Mouse (Mus musculus) lung, embryonic 14.5 days (tissue): ENCODE results near the gene Gm17018. TPM values are rescaled to one million over a fixed set of nuclear protein-coding genes. Genes with fewer than 3 reads are reported as not detected.
A peak's percentile ranks its signal among the peaks of the same experiment; 100 is the strongest.

Experiments
- ATAC-seq: fragments of 200-750 bp; cut with Nextera tagmentation; 2 replicates; pipeline ENCODE4 v1.8.0; 2017; ENCODE audit warnings: mild to moderate bottlenecking, moderate TSS enrichment, moderate library complexity; ENCODE audit not compliant: insufficient read depth
- DNase-seq: peaks from one replicate; pipeline ENCODE4 v3.0.0-alpha.2; 2015
- H3K27ac ChIP-seq: fragments of 300-500 bp; sonication (generic); 2 replicates; pipeline ENCODE4 v1.5.1; 2014; ENCODE audit warnings: low read depth, mild to moderate bottlenecking, moderate library complexity
- H3K27me3 ChIP-seq: fragments of 300-500 bp; sonication (generic); 2 replicates; pipeline ENCODE4 v1.6.1; 2014; ENCODE audit warnings: low read length, control low read depth; ENCODE audit not compliant: insufficient read depth
- H3K36me3 ChIP-seq: fragments of 300-500 bp; sonication (generic); 2 replicates; pipeline ENCODE4 v1.6.1; 2014; ENCODE audit warnings: control low read depth; ENCODE audit not compliant: insufficient read depth
- H3K4me1 ChIP-seq: fragments of 300-500 bp; sonication (generic); 2 replicates; pipeline ENCODE4 v1.6.1; 2014; ENCODE audit warnings: antibody characterized with exemption, control low read depth; ENCODE audit not compliant: insufficient read depth
- H3K4me2 ChIP-seq: fragments of 300-500 bp; sonication (generic); 2 replicates; pipeline ENCODE4 v1.6.1; 2014; ENCODE audit warnings: mild to moderate bottlenecking
- H3K4me3 ChIP-seq: fragments of 300-500 bp; sonication (generic); 2 replicates; pipeline ENCODE4 v1.5.1; 2014; ENCODE audit warnings: low read depth, low read length
- H3K9ac ChIP-seq: fragments of 300-500 bp; sonication (generic); 2 replicates; pipeline ENCODE4 v1.6.1; 2014
- H3K9me3 ChIP-seq: fragments of 300-500 bp; sonication (generic); 2 replicates; pipeline ENCODE4 v1.6.1; 2016; ENCODE audit warnings: low read depth, low read length, control low read depth
- CTCF ChIP-seq: IDR thresholded peaks from 2 replicates; pipeline ENCODE4 v1.5.1; 2016; ENCODE audit warnings: antibody characterized with exemption, low read depth
- WGBS: fragments of 180-500 bp; shearing (Covaris S2); extraction: QIAGEN DNeasy Blood & Tissue Kit; methylation state at CpG from one replicate; pipeline ENCODE4 v1.1.7; 2014; 5-methylcytosine and 5-hydroxymethylcytosine counted together
- polyA plus RNA-seq: library from polyadenylated mRNA; unstranded; fragments of >200 nt; fragmentation: Nextera tagmentation; extraction: Ambion mirVana; gene quantifications from 2 replicates; pipeline ENCODE4 v1.2.1, GENCODE M21; 2014

The Gm17018 gene
- polyA plus RNA-seq, 1 experiment from 2014 or later: 48.0 TPM

DNA sequence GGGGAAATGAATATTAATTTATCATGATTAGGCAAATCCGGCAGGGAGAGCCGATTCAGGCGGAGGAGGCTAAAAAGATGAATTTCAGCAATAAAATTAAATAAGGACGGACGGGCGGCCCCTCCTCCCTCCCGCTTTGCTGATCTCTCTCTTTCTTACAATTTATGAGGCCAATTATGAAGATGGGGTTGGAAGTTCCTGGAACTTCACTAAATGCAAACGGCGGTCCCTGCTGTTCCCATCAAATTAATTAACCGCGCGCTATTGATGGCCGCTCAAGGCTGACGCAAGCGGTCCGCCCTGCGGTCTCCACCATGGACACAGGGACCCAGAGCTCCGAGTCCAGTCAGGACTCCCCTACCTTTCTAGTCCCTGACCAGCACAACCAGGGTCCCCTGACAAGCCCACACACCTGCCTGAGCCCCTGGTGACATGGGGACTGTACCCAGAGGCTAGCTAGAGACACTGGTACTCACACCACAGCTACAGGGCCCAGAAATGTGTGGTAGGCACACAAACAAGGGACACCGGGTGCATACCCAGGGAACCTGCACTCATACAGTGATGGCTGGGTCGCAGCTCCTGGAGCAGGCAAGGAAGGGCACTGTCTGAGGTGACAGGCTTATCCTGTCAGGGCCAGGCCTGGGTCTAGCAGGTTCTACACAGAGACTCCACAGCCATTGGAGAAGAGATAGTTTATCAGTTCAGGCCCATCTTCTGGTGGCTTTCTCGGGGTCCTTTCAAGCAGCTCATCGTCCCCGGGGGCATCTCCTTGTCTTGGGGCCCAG, 11.1 kb upstream of the Gm17018 start:
- no peak overlapping the region for H3K4me2 ChIP-seq
- no peaks in the 10 kb centered on the region for H3K9me3 ChIP-seq
- no peak for ATAC-seq
- DNase-seq: no peak
- no peak overlapping the region for H3K27ac ChIP-seq
- 75% methylated on average over 23 of the region's 23 CpGs for WGBS
- peaks cover 11% of the 10 kb centered on the region; the same call in 1 of the 2 replicates for H3K27me3 ChIP-seq
- no peak overlapping the region for H3K4me3 ChIP-seq
- no peak for TF ChIP-seq CTCF
- 0 out of 2 replicates have a peak, but pooled peaks cover 4% of the 10 kb centered on the region for H3K4me1 ChIP-seq
- H3K9ac ChIP-seq: no peak overlapping the region
- peaks cover 20% of the 10 kb centered on the region for H3K36me3 ChIP-seq

DNA sequence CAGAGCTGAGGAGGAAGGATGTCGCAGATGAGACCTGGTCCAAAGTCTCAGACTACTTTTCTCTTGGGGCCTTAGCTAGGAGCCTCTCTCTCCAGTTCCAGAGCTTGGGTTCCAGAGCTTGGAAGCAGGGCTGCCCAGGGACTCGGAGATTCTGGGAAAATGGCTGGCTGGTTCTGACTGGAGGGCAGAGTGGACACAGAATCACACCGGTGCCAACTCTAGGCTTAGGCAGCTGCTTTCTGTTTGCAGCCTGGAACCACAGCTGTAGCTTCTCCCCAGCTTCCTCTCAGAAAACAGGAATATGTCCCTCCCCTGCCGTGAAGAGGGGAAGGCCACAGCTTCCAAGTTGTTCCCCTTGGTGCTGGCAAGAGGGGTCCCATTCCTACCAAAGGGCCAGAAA, 10.5 kb upstream of the Gm17018 start:
- Histone ChIP-seq H3K27me3 (peaks cover 11% of the 10 kb centered on the region; the same call in 1 of the 2 replicates), H3K36me3 (peaks cover 27% of the 10 kb centered on the region), H3K4me3 (no peak overlapping the region), H3K27ac (no peak overlapping the region), H3K4me2 (no peak overlapping the region), H3K9ac (no peak overlapping the region), H3K9me3 (no peaks in the 10 kb centered on the region), H3K4me1 (0 out of 2 replicates have a peak, but pooled peaks cover 4% of the 10 kb centered on the region)
- 60% methylated on average over 4 of the region's 4 CpGs for WGBS
- ATAC-seq (no peak), DNase-seq (no peak)
- TF ChIP-seq CTCF: no peak

- Histone ChIP-seq H3K4me3 (no peak overlapping the region), H3K9me3 (no peaks in the 10 kb centered on the region), H3K4me1 (0 out of 2 replicates have a peak, but pooled peaks cover 4% of the 10 kb centered on the region), H3K36me3 (peaks cover 40% of the 10 kb centered on the region), H3K4me2 (no peak overlapping the region), H3K27ac (peak overlapping the region; percentile 16; the same call in 1 of the 2 replicates), H3K27me3 (no peaks in the 10 kb centered on the region), H3K9ac (no peak overlapping the region)
- TF ChIP-seq CTCF: no peak
- ATAC-seq (peak; percentile 78), DNase-seq (peak; percentile 76)
- 40% methylated on average over 6 of the region's 6 CpGs for WGBS
Observed at GRCm38 (mm10) chr19:45552187-45552586, 8.2 kb upstream of the Gm17018 start.

GRCm38 (mm10) chr19:45554136-45554535, 6.3 kb upstream of the Gm17018 start:
- H3K9me3 ChIP-seq: no peaks in the 10 kb centered on the region
- H3K4me1 ChIP-seq: 0 out of 2 replicates have a peak, but pooled peaks cover 4% of the 10 kb centered on the region
- no peak overlapping the region for H3K9ac ChIP-seq
- no peak for DNase-seq
- WGBS: 83% methylated on average over 11 of the region's 11 CpGs
- H3K27ac ChIP-seq: no peak overlapping the region
- ATAC-seq: no peak
- peaks cover 44% of the 10 kb centered on the region for H3K36me3 ChIP-seq
- H3K4me2 ChIP-seq: no peak overlapping the region
- TF ChIP-seq CTCF: no peak
- H3K4me3 ChIP-seq: no peak overlapping the region
- H3K27me3 ChIP-seq: no peaks in the 10 kb centered on the region

DNA sequence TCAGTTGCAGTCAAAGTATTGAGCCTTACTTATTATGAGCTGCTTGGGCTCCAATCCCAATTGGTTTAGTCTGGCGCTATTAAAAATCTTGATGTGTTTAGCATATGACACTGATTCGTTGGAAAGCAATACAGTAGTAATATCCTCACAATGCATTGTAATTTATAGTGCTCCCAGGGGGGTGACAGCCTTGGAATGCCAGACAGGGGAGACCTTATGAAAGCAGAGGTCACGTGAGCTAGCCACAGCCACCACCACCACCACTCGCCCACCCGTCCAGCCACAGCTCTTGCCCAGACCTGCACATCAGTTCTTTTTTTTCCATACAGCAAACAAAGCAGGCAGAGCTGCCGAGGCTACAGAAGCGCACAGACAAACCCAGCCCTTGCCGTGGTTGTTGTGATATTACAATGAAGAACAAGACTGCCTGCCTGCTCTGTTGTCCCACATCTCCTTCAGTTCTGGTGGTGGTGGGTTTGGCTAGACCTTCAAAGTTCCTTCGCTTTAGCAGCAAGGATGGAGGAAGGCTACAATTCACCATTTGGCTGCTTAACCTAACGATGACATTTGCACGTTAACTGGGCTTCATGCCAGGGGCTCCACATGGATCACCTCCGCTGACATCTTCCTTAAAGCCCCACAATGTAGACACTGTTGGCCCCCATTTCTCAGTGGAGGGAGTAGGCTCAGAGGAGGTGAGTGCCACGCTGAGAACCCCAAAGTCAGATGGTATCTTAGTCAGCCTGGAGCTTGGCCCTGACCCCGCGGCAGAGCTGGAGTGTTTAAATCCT, 5.7 kb downstream of the Gm17018 start:
- ATAC-seq (no peak), DNase-seq (peak; percentile 55)
- 48% methylated on average over 15 of the region's 15 CpGs for WGBS
- no peaks in the 10 kb centered on the region; the same call in 1 of the 2 replicates for H3K4me1 ChIP-seq
- no peak overlapping the region for H3K4me3 ChIP-seq
- no peak overlapping the region for H3K4me2 ChIP-seq
- no peaks in the 10 kb centered on the region for H3K27me3 ChIP-seq
- no peak overlapping the region for H3K9ac ChIP-seq
- H3K27ac ChIP-seq: no peak overlapping the region
- no peak for TF ChIP-seq CTCF
- H3K36me3 ChIP-seq: no peaks in the 10 kb centered on the region
- no peaks in the 10 kb centered on the region for H3K9me3 ChIP-seq

GRCm38 (mm10) chr19:45567367-45567766, 7.0 kb downstream of the Gm17018 start:
- no peak overlapping the region for H3K9ac ChIP-seq
- no peak for DNase-seq
- ATAC-seq: no peak

DNA sequence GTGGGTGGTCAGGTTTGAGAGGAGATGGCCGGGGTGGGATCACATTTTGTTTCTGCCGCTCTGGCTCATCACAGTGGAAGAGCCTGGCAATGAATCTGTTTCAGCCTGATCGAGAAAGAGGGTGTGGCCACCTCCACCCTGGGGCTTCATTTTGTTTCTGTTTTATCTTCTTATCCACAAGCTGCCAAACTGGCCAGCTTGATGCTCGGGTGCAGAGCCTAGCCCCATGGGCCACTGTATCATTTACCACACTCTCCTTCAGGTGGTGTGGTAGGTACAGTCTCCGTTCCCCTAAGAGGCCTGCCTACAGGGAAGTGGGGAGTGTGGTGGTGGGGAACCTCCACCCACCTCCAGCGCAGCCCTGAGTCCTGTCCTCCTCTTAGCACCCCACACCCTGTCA, 12.6 kb downstream of the Gm17018 start:
- Histone ChIP-seq H3K36me3 (peaks cover 20% of the 10 kb centered on the region), H3K9me3 (no peaks in the 10 kb centered on the region), H3K9ac (no peak overlapping the region), H3K4me1 (peaks cover 23% of the 10 kb centered on the region), H3K4me3 (no peak overlapping the region), H3K27me3 (no peaks in the 10 kb centered on the region), H3K27ac (no peak overlapping the region), H3K4me2 (no peak overlapping the region)
- ATAC-seq (no peak), DNase-seq (no peak)
- no peak for TF ChIP-seq CTCF
- 72% methylated on average over 6 of the region's 6 CpGs for WGBS

More at GRCm38 (mm10) chr19:45567367-45567766, 7.0 kb downstream of the Gm17018 start:
- peaks cover 2% of the 10 kb centered on the region for H3K36me3 ChIP-seq
- no peaks in the 10 kb centered on the region for H3K9me3 ChIP-seq
- TF ChIP-seq CTCF: no peak
- 46% methylated on average over 14 of the region's 14 CpGs for WGBS
- H3K4me1 ChIP-seq: no peaks in the 10 kb centered on the region; the same call in 1 of the 2 replicates
- H3K27me3 ChIP-seq: no peaks in the 10 kb centered on the region
- H3K27ac ChIP-seq: no peak overlapping the region
- no peak overlapping the region for H3K4me3 ChIP-seq
- H3K4me2 ChIP-seq: no peak overlapping the region
